Mouse (Mus musculus): ENCODE data around the gene Myom1.

Myom1 gene

GRCm38 (mm10) chr17:71053134-71053708, 50.8 kb downstream of the Myom1 start:
- ATAC-seq (ENCODE audit: insufficient number of reproducible peaks, low FRiP score, low TSS enrichment), result no peak

- peak; percentile 68 for ATAC-seq (ENCODE audit: insufficient number of reproducible peaks, low FRiP score, low TSS enrichment)
Measured at GRCm38 (mm10) chr17:71055203-71055894, 52.9 kb downstream of the Myom1 start.

GRCm38 (mm10) chr17:71056405-71056804, 54.0 kb downstream of the Myom1 start:
- no peak for ATAC-seq (ENCODE audit: insufficient number of reproducible peaks, low FRiP score, low TSS enrichment)

- no peak for ATAC-seq (ENCODE audit: insufficient number of reproducible peaks, low FRiP score, low TSS enrichment)
Measured at GRCm38 (mm10) chr17:71057758-71058157, 55.3 kb downstream of the Myom1 start.

GRCm38 (mm10) chr17:71059213-71059612, 56.8 kb downstream of the Myom1 start:
- no peak for ATAC-seq (ENCODE audit: insufficient number of reproducible peaks, low FRiP score, low TSS enrichment)

GRCm38 (mm10) chr17:71062049-71062560, 59.7 kb downstream of the Myom1 start:
- no peak for ATAC-seq (ENCODE audit: insufficient number of reproducible peaks, low FRiP score, low TSS enrichment)

- ATAC-seq (ENCODE audit: insufficient number of reproducible peaks, low FRiP score, low TSS enrichment), result no peak
Measured at GRCm38 (mm10) chr17:71062870-71063602, 60.6 kb downstream of the Myom1 start.

- ATAC-seq (ENCODE audit: insufficient number of reproducible peaks, low FRiP score, low TSS enrichment), result no peak
Measured at GRCm38 (mm10) chr17:71064463-71065014, 62.1 kb downstream of the Myom1 start.

- no peak for ATAC-seq (ENCODE audit: insufficient number of reproducible peaks, low FRiP score, low TSS enrichment)
Measured at GRCm38 (mm10) chr17:71065127-71065526, 62.7 kb downstream of the Myom1 start.

- no peak for ATAC-seq (ENCODE audit: insufficient number of reproducible peaks, low FRiP score, low TSS enrichment)
Measured at GRCm38 (mm10) chr17:71069176-71069575, 66.7 kb downstream of the Myom1 start.

- no peak for ATAC-seq (ENCODE audit: insufficient number of reproducible peaks, low FRiP score, low TSS enrichment)
Measured at GRCm38 (mm10) chr17:71071958-71072357, 69.5 kb downstream of the Myom1 start.

GRCm38 (mm10) chr17:71074386-71074785, 72.0 kb downstream of the Myom1 start:
- ATAC-seq (ENCODE audit: insufficient number of reproducible peaks, low FRiP score, low TSS enrichment), result no peak

GRCm38 (mm10) chr17:71081986-71082385, 79.6 kb downstream of the Myom1 start:
- no peak for ATAC-seq (ENCODE audit: insufficient number of reproducible peaks, low FRiP score, low TSS enrichment)

GRCm38 (mm10) chr17:71086969-71087368, 84.5 kb downstream of the Myom1 start:
- ATAC-seq (ENCODE audit: insufficient number of reproducible peaks, low FRiP score, low TSS enrichment), result no peak

- no peak for ATAC-seq (ENCODE audit: insufficient number of reproducible peaks, low FRiP score, low TSS enrichment)
Measured at GRCm38 (mm10) chr17:71087396-71088153, 85.1 kb downstream of the Myom1 start.

- no peak for ATAC-seq (ENCODE audit: insufficient number of reproducible peaks, low FRiP score, low TSS enrichment)
Measured at GRCm38 (mm10) chr17:71088154-71088521, 85.7 kb downstream of the Myom1 start.

- no peak for ATAC-seq (ENCODE audit: insufficient number of reproducible peaks, low FRiP score, low TSS enrichment)
Measured at GRCm38 (mm10) chr17:71088991-71089434, 86.6 kb downstream of the Myom1 start.

GRCm38 (mm10) chr17:71089781-71090480, 87.5 kb downstream of the Myom1 start:
- ATAC-seq (ENCODE audit: insufficient number of reproducible peaks, low FRiP score, low TSS enrichment), result no peak

- no peak for ATAC-seq (ENCODE audit: insufficient number of reproducible peaks, low FRiP score, low TSS enrichment)
Measured at GRCm38 (mm10) chr17:71091024-71091423, 88.6 kb downstream of the Myom1 start.

- no peak for ATAC-seq (ENCODE audit: insufficient number of reproducible peaks, low FRiP score, low TSS enrichment)
Measured at GRCm38 (mm10) chr17:71092341-71092740, 89.9 kb downstream of the Myom1 start.

All from cerebellum, adult (tissue).